Mouse (Mus musculus) stomach, embryonic 14.5 days (tissue): ENCODE data around the gene Trip6. TPM values are rescaled to one million over a fixed set of nuclear protein-coding genes. Genes with fewer than 3 reads are reported as not detected.

Source experiments
- ATAC-seq: fragments of 200-750 bp; cut with Nextera tagmentation; 2 replicates; pipeline ENCODE4 v1.8.0; 2017; ENCODE audit warnings: low read depth, moderate TSS enrichment; ENCODE audit not compliant: insufficient number of reproducible peaks, insufficient read depth, low FRiP score
- H3K27ac ChIP-seq: fragments of 300-500 bp; sonication (generic); 2 replicates; pipeline ENCODE4 v1.5.1; 2014; ENCODE audit warnings: mild to moderate bottlenecking, low read length, moderate library complexity, mixed read lengths
- H3K27me3 ChIP-seq: fragments of 300-500 bp; sonication (generic); 2 replicates; pipeline ENCODE4 v1.6.1; 2014; ENCODE audit warnings: low read length, control low read depth, mixed read lengths; ENCODE audit not compliant: control insufficient read depth, insufficient read depth
- H3K36me3 ChIP-seq: fragments of 300-500 bp; sonication (generic); 2 replicates; pipeline ENCODE4 v1.6.1; 2014; ENCODE audit warnings: mild to moderate bottlenecking, control low read depth, low read length, moderate library complexity, mixed read lengths; ENCODE audit not compliant: control insufficient read depth, insufficient read depth
- H3K4me1 ChIP-seq: fragments of 300-500 bp; sonication (generic); 2 replicates; pipeline ENCODE4 v1.6.1; 2014; ENCODE audit warnings: low read length, control low read depth, mixed read lengths; ENCODE audit not compliant: control insufficient read depth, insufficient read depth
- H3K4me2 ChIP-seq: fragments of 300-500 bp; sonication (generic); replicated peaks from 2 replicates; pipeline ENCODE4 v1.6.1; 2014; ENCODE audit warnings: low read depth, low read length, control low read depth
- H3K4me3 ChIP-seq: fragments of 300-500 bp; sonication (generic); 2 replicates; pipeline ENCODE4 v1.5.1; 2014; ENCODE audit warnings: low read depth, low read length, control low read depth
- H3K9ac ChIP-seq: fragments of 300-500 bp; sonication (generic); replicated peaks from 2 replicates; pipeline ENCODE4 v1.6.1; 2014; ENCODE audit warnings: low read depth, mild to moderate bottlenecking, control low read depth, low read length, moderate library complexity, mixed read lengths
- H3K9me3 ChIP-seq: fragments of 300-500 bp; sonication (generic); 2 replicates; pipeline ENCODE4 v1.6.1; 2016; ENCODE audit warnings: low read depth, low read length, control low read depth; ENCODE audit not compliant: control insufficient read depth
- WGBS: fragments of 180-500 bp; shearing (Covaris S2); extraction: QIAGEN DNeasy Blood & Tissue Kit; methylation state at CpG from one replicate; pipeline ENCODE4 v1.1.7; 2014; 5-methylcytosine and 5-hydroxymethylcytosine counted together
- polyA plus RNA-seq: library from polyadenylated mRNA; unstranded; fragments of >200 nt; fragmentation: Nextera tagmentation; extraction: Ambion mirVana; gene quantifications from 2 replicates; pipeline ENCODE4 v1.2.1, GENCODE M21; 2014

Trip6 gene
- polyA plus RNA-seq, 1 experiment from 2014 or later = 76.2 TPM

DNA sequence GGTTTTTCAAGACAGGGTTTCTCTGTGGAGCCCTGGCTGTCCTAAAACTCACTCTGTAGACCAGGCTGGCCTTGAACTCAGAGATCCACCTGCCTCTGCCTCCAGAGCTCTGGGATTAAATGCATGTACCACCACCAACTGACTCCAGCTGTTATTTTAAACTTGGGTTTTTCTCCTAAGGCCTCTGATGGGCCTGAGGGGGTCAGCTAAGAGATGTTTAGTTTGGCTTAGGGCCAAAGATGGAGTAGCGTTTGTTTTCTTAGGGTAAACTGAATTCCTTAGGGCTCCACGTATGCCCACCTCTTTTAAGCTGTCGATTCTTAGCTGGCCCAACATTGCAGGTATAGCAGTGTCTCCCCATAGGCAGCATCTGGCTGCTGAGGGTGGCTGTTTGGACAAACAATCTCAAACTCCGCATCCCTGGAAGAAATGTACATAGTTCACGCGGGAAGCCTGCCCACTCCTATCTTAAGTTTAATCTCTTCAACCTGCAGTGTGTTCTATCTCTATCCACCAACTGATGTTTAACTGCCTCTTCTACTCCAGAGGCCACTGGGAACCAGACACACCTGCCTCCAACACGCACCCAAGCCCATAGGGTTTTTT is 28.3 kb upstream of the Trip6 start:
- ATAC-seq = no peak
- no peaks in the 10 kb centered on the region for H3K36me3 ChIP-seq
- WGBS = 37% methylated on average over 7 of the region's 7 CpGs

GRCm38 (mm10) chr5:137340222-137340621 is 26.0 kb upstream of the Trip6 start:
- Histone ChIP-seq H3K27ac (no peak overlapping the region; the same call in 1 of the 2 replicates), H3K9me3 (no peaks in the 10 kb centered on the region), H3K4me2 (no peak overlapping the region; the same call in 1 of the 2 replicates), H3K4me1 (peaks cover 11% of the 10 kb centered on the region), H3K27me3 (no peaks in the 10 kb centered on the region), H3K9ac (no peak overlapping the region), H3K36me3 (no peaks in the 10 kb centered on the region), H3K4me3 (no peak overlapping the region)
- 70% methylated on average over 6 of the region's 6 CpGs for WGBS
- no peak for ATAC-seq

More for the DNA sequence above, 28.3 kb upstream of the Trip6 start:
- Histone ChIP-seq H3K27ac (no peak overlapping the region), H3K9ac (no peak overlapping the region), H3K4me3 (no peak overlapping the region), H3K4me1 (peaks cover 17% of the 10 kb centered on the region), H3K4me2 (no peak overlapping the region), H3K27me3 (no peaks in the 10 kb centered on the region), H3K9me3 (no peaks in the 10 kb centered on the region)

DNA sequence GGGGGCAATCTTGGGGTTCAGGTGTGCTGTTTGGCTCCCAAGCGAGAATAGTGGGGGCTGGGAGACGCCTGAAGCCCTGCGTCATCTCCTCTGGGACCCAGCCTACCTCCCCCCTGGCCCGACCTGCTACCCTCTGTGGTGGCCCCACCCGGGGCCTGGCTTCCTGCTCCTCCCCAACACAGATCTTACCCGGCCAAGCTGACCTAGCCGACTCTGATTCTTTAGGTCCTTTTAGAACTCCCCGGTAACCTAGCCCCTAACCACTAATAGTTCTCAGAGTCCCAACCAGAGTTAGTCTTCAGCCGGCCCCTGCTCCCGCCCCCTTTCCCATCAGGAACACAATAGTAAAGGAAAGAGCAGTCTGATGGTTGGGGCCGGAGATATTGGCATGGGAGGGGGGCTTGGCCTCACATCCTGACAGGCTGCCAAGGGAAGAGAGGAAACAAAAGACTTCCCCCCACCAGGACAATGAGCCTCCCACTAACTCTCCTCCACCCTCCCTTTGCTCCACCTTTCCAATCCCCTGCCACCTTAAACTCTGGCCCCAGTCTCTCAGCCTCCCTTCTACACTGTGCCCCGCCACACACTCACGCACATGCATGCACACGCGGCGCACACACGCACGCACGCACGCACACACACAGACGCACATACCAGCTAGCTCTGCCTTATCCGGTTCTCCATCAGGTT is 25.2 kb upstream of the Trip6 start:
- Histone ChIP-seq H3K27ac (peak overlapping the region; percentile 71; the same call in 1 of the 2 replicates), H3K4me3 (peak overlapping the region; percentile 39), H3K9me3 (no peaks in the 10 kb centered on the region), H3K4me1 (peaks cover 11% of the 10 kb centered on the region), H3K9ac (peak overlapping the region; percentile 47; the same call in 1 of the 2 replicates), H3K27me3 (no peaks in the 10 kb centered on the region), H3K4me2 (peak overlapping the region; percentile 77), H3K36me3 (no peaks in the 10 kb centered on the region)
- peak; percentile 57; the same call in 1 of the 2 replicates for ATAC-seq
- WGBS = 12% methylated on average over 22 of the region's 22 CpGs

DNA sequence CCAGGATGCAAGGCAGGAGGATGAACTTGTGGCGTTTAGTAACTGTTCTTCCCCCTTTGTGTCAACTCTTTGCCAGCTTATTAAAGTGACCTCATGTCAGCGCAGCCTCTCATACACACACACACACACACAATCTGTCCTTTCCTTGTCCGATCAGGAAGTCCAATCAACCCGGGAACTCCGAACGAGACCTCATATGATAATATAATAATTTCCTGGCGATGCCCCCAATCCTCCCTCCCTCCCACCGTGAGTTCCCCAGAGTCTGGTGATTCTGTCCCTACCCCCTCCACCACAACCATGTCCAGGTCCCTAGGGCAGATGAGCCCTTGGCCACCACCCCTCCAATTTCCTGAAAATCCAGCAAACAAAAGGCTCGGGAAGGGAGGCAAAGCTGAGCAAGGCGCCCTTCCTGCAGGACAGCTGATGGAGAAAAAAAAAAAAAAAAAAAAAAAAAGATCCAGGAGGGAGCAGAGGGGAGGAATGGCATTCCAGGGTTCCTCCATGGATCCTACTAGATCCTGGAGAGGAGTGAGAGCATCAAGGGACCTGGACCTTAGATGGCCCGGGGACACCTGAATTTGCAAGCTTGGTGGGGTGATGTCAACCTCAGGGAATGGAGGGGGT is 24.6 kb upstream of the Trip6 start:
- Histone ChIP-seq H3K27ac (peak overlapping the region; percentile 58), H3K4me3 (peak overlapping the region; percentile 39), H3K4me2 (peak overlapping the region; percentile 77), H3K36me3 (no peaks in the 10 kb centered on the region), H3K27me3 (no peaks in the 10 kb centered on the region), H3K9ac (peak overlapping the region; percentile 47), H3K9me3 (no peaks in the 10 kb centered on the region), H3K4me1 (peaks cover 11% of the 10 kb centered on the region)
- ATAC-seq = no peak
- WGBS = 2% methylated on average over 11 of the region's 11 CpGs

GRCm38 (mm10) chr5:137338256-137338655 is 24.1 kb upstream of the Trip6 start:
- Histone ChIP-seq H3K4me2 (peak overlapping the region; percentile 77), H3K9me3 (no peaks in the 10 kb centered on the region), H3K4me1 (peaks cover 11% of the 10 kb centered on the region), H3K9ac (peak overlapping the region; percentile 47), H3K36me3 (no peaks in the 10 kb centered on the region), H3K27me3 (no peaks in the 10 kb centered on the region), H3K27ac (peak overlapping the region; percentile 58), H3K4me3 (peak overlapping the region; percentile 39)
- ATAC-seq = peak; percentile 83
- 1% methylated on average over 19 of the region's 19 CpGs for WGBS

- Histone ChIP-seq H3K9ac (no peak overlapping the region), H3K4me1 (peaks cover 11% of the 10 kb centered on the region), H3K9me3 (no peaks in the 10 kb centered on the region), H3K36me3 (no peaks in the 10 kb centered on the region), H3K27me3 (no peaks in the 10 kb centered on the region), H3K4me3 (no peak overlapping the region), H3K27ac (no peak overlapping the region), H3K4me2 (no peak overlapping the region)
- WGBS = 52% methylated on average over 8 of the region's 8 CpGs
- no peak for ATAC-seq
Measured at GRCm38 (mm10) chr5:137337190-137337589, 23.0 kb upstream of the Trip6 start.

- WGBS = 70% methylated on average over 6 of the region's 6 CpGs
- Histone ChIP-seq H3K27ac (no peak overlapping the region), H3K36me3 (no peaks in the 10 kb centered on the region), H3K9me3 (no peaks in the 10 kb centered on the region), H3K4me2 (no peak overlapping the region), H3K27me3 (no peaks in the 10 kb centered on the region), H3K9ac (no peak overlapping the region), H3K4me3 (no peak overlapping the region), H3K4me1 (peaks cover 11% of the 10 kb centered on the region)
- ATAC-seq = no peak
Measured at GRCm38 (mm10) chr5:137335066-137335465, 20.9 kb upstream of the Trip6 start.

GRCm38 (mm10) chr5:137334317-137334716 is 20.1 kb upstream of the Trip6 start:
- Histone ChIP-seq H3K27me3 (no peaks in the 10 kb centered on the region), H3K9me3 (no peaks in the 10 kb centered on the region), H3K4me3 (peak overlapping the region; percentile 63; the same call in 1 of the 2 replicates), H3K9ac (no peak overlapping the region), H3K36me3 (no peaks in the 10 kb centered on the region), H3K27ac (no peak overlapping the region), H3K4me1 (peaks cover 6% of the 10 kb centered on the region; the same call in 1 of the 2 replicates), H3K4me2 (peak overlapping the region; percentile 90)
- ATAC-seq = no peak
- WGBS = 45% methylated on average over 10 of the region's 10 CpGs
